Mouse (Mus musculus): ENCODE measurements around the gene Timm29. TPM values are rescaled to one million over a fixed set of nuclear protein-coding genes. Genes with fewer than 3 reads are reported as not detected.
A peak's percentile ranks its signal among the peaks of the same experiment; 100 is the strongest.

Gene Timm29
- polyA plus RNA-seq (2015; fragmentation: Nextera tagmentation; extraction: Ambion mirVana): 22.0 and 23.5 TPM in 2 replicates

GRCm38 (mm10) chr9:21592703-21593121 is at the start of gene Timm29, which contains the start of gene Yipf2:
TSS of gene Timm29 (plus strand) at chr9:21592722.
TSS of gene Yipf2 (minus strand) at chr9:21592828.
- ATAC-seq: peak; percentile 92
- Histone ChIP-seq H3K27me3 (replicated peaks; ENCODE audit: control insufficient read depth, insufficient read depth, low read length) (no peaks in the 10 kb centered on the region), H3K9me3 (ENCODE audit: control insufficient read depth, low read length) (no peaks in the 10 kb centered on the region), H3K4me3 (ENCODE audit: low read length) (peak within 1 kb of the TSS; percentile 100), H3K9ac (ENCODE audit: low read depth, low read length) (peak within 1 kb of the TSS; percentile 96), H3K4me1 (ENCODE audit: control insufficient read depth, insufficient read depth, low read length) (peaks cover 18% of the 10 kb centered on the region), H3K4me2 (ENCODE audit: low read depth, low read length) (peak within 1 kb of the TSS; percentile 82), H3K36me3 (ENCODE audit: control insufficient read depth, insufficient read depth, low read length) (no peaks in the 10 kb centered on the region; the same call in 1 of the 2 replicates), H3K27ac (ENCODE audit: low read length) (peak within 1 kb of the TSS; percentile 83)
- under 1% methylated on average over 30 of the region's 30 CpGs for WGBS

- no peaks in the 10 kb centered on the region for H3K27me3 ChIP-seq (replicated peaks; ENCODE audit: control insufficient read depth, insufficient read depth, low read length)
- H3K27ac ChIP-seq (ENCODE audit: low read length): peak overlapping the region; percentile 95
- peak overlapping the region; percentile 65 for H3K4me2 ChIP-seq (ENCODE audit: low read depth, low read length)
- peak overlapping the region; percentile 74 for H3K9ac ChIP-seq (ENCODE audit: low read depth, low read length)
- no peaks in the 10 kb centered on the region for H3K9me3 ChIP-seq (ENCODE audit: control insufficient read depth, low read length)
- peak overlapping the region; percentile 81 for H3K4me3 ChIP-seq (ENCODE audit: low read length)
- peaks cover 13% of the 10 kb centered on the region for H3K4me1 ChIP-seq (ENCODE audit: control insufficient read depth, insufficient read depth, low read length)
- no peaks in the 10 kb centered on the region for H3K36me3 ChIP-seq (ENCODE audit: control insufficient read depth, insufficient read depth, low read length)
- ATAC-seq: peak; percentile 86
- 5% methylated on average over 9 of the region's 9 CpGs for WGBS
Measured at GRCm38 (mm10) chr9:21545351-21545915, 47.1 kb upstream of the Timm29 start.

- H3K4me1 ChIP-seq (ENCODE audit: control insufficient read depth, insufficient read depth, low read length): peaks cover 13% of the 10 kb centered on the region
- H3K4me3 ChIP-seq (ENCODE audit: low read length): peak overlapping the region; percentile 81
- peak overlapping the region; percentile 65 for H3K4me2 ChIP-seq (ENCODE audit: low read depth, low read length)
- H3K9ac ChIP-seq (ENCODE audit: low read depth, low read length): peak overlapping the region; percentile 74
- ATAC-seq: peak; percentile 94
- H3K36me3 ChIP-seq (ENCODE audit: control insufficient read depth, insufficient read depth, low read length): no peaks in the 10 kb centered on the region
- peak overlapping the region; percentile 97 for H3K27ac ChIP-seq (ENCODE audit: low read length)
- H3K9me3 ChIP-seq (ENCODE audit: control insufficient read depth, low read length): no peaks in the 10 kb centered on the region
- H3K27me3 ChIP-seq (replicated peaks; ENCODE audit: control insufficient read depth, insufficient read depth, low read length): no peaks in the 10 kb centered on the region
- under 1% methylated on average over 65 of the region's 67 CpGs for WGBS
Measured at GRCm38 (mm10) chr9:21545916-21546788, 46.4 kb upstream of the Timm29 start.

- Histone ChIP-seq H3K9me3 (ENCODE audit: control insufficient read depth, low read length) (no peaks in the 10 kb centered on the region), H3K27ac (ENCODE audit: low read length) (peak within 1 kb of the TSS; percentile 97), H3K4me1 (ENCODE audit: control insufficient read depth, insufficient read depth, low read length) (peaks cover 13% of the 10 kb centered on the region), H3K4me3 (ENCODE audit: low read length) (peak within 1 kb of the TSS; percentile 81), H3K4me2 (ENCODE audit: low read depth, low read length) (peak within 1 kb of the TSS; percentile 65), H3K27me3 (replicated peaks; ENCODE audit: control insufficient read depth, insufficient read depth, low read length) (no peaks in the 10 kb centered on the region), H3K9ac (ENCODE audit: low read depth, low read length) (peak within 1 kb of the TSS; percentile 93), H3K36me3 (ENCODE audit: control insufficient read depth, insufficient read depth, low read length) (no peaks in the 10 kb centered on the region)
- no peak for ATAC-seq
- under 1% methylated on average over 22 of the region's 52 CpGs for WGBS
Measured at GRCm38 (mm10) chr9:21546789-21547074, 45.8 kb upstream of the Timm29 start, which contains the start of gene Carm1. TSS of gene Carm1 (plus strand) at chr9:21546894.

- H3K27ac ChIP-seq (ENCODE audit: low read length): peak overlapping the region; percentile 97
- no peaks in the 10 kb centered on the region for H3K36me3 ChIP-seq (ENCODE audit: control insufficient read depth, insufficient read depth, low read length)
- WGBS: under 1% methylated on average over 54 of the region's 66 CpGs
- ATAC-seq: peak; percentile 29
- no peaks in the 10 kb centered on the region for H3K27me3 ChIP-seq (replicated peaks; ENCODE audit: control insufficient read depth, insufficient read depth, low read length)
- H3K4me2 ChIP-seq (ENCODE audit: low read depth, low read length): peak overlapping the region; percentile 58
- H3K9ac ChIP-seq (ENCODE audit: low read depth, low read length): peak overlapping the region; percentile 93
- H3K4me1 ChIP-seq (ENCODE audit: control insufficient read depth, insufficient read depth, low read length): peaks cover 13% of the 10 kb centered on the region
- H3K9me3 ChIP-seq (ENCODE audit: control insufficient read depth, low read length): no peaks in the 10 kb centered on the region
- peak overlapping the region; percentile 81 for H3K4me3 ChIP-seq (ENCODE audit: low read length)
Measured at GRCm38 (mm10) chr9:21547075-21547941, 45.2 kb upstream of the Timm29 start.

GRCm38 (mm10) chr9:21551049-21551448 is 41.5 kb upstream of the Timm29 start:
- 93% methylated on average over 2 of the region's 2 CpGs for WGBS
- H3K27me3 ChIP-seq (replicated peaks; ENCODE audit: control insufficient read depth, insufficient read depth, low read length): no peaks in the 10 kb centered on the region
- H3K4me1 ChIP-seq (ENCODE audit: control insufficient read depth, insufficient read depth, low read length): peaks cover 6% of the 10 kb centered on the region
- no peak overlapping the region for H3K4me3 ChIP-seq (ENCODE audit: low read length)
- H3K36me3 ChIP-seq (ENCODE audit: control insufficient read depth, insufficient read depth, low read length): no peaks in the 10 kb centered on the region
- ATAC-seq: no peak
- H3K9ac ChIP-seq (ENCODE audit: low read depth, low read length): no peak overlapping the region
- no peak overlapping the region for H3K4me2 ChIP-seq (ENCODE audit: low read depth, low read length)
- no peaks in the 10 kb centered on the region for H3K9me3 ChIP-seq (ENCODE audit: control insufficient read depth, low read length)
- H3K27ac ChIP-seq (ENCODE audit: low read length): no peak overlapping the region

- peaks cover 13% of the 10 kb centered on the region for H3K4me1 ChIP-seq (ENCODE audit: control insufficient read depth, insufficient read depth, low read length)
Measured at GRCm38 (mm10) chr9:21553607-21554273, 38.8 kb upstream of the Timm29 start.

GRCm38 (mm10) chr9:21555198-21555742 is 37.3 kb upstream of the Timm29 start:
- Histone ChIP-seq H3K27ac (ENCODE audit: low read length) (no peak overlapping the region), H3K9me3 (ENCODE audit: control insufficient read depth, low read length) (no peaks in the 10 kb centered on the region), H3K27me3 (replicated peaks; ENCODE audit: control insufficient read depth, insufficient read depth, low read length) (no peaks in the 10 kb centered on the region), H3K4me1 (ENCODE audit: control insufficient read depth, insufficient read depth, low read length) (peaks cover 13% of the 10 kb centered on the region), H3K9ac (ENCODE audit: low read depth, low read length) (no peak overlapping the region), H3K4me2 (ENCODE audit: low read depth, low read length) (no peak overlapping the region), H3K36me3 (ENCODE audit: control insufficient read depth, insufficient read depth, low read length) (no peaks in the 10 kb centered on the region), H3K4me3 (ENCODE audit: low read length) (no peak overlapping the region)
- 80% methylated on average over 6 of the region's 6 CpGs for WGBS
- ATAC-seq: no peak

More at GRCm38 (mm10) chr9:21553607-21554273, 38.8 kb upstream of the Timm29 start:
- H3K9ac ChIP-seq (ENCODE audit: low read depth, low read length): no peak overlapping the region
- ATAC-seq: no peak
- H3K36me3 ChIP-seq (ENCODE audit: control insufficient read depth, insufficient read depth, low read length): no peaks in the 10 kb centered on the region
- H3K4me2 ChIP-seq (ENCODE audit: low read depth, low read length): no peak overlapping the region
- no peak overlapping the region for H3K27ac ChIP-seq (ENCODE audit: low read length)
- no peaks in the 10 kb centered on the region for H3K9me3 ChIP-seq (ENCODE audit: control insufficient read depth, low read length)
- WGBS: 87% methylated on average over 6 of the region's 6 CpGs
- H3K4me3 ChIP-seq (ENCODE audit: low read length): no peak overlapping the region
- H3K27me3 ChIP-seq (replicated peaks; ENCODE audit: control insufficient read depth, insufficient read depth, low read length): no peaks in the 10 kb centered on the region
